Comparison of ENCODE assay signal across 8 mouse cellular contexts in genomic region chr1:50927679-50928187, GRCm38 (mm10). TPM values are rescaled to one million over a fixed set of nuclear protein-coding genes. Genes with fewer than 3 reads are reported as not detected.
DNase-seq lines count a peak whose midpoint lies in the region; ATAC-seq and TF ChIP-seq lines count a peak whose summit lies in the region.

No protein-coding gene starts in this region.

- 2% methylated on average over 35 of the region's 35 CpGs for WGBS in lung, adult 2 months
- 1% methylated on average over 35 of the region's 35 CpGs for WGBS in forebrain, postnatal 0 days
- under 1% methylated on average over 32 of the region's 35 CpGs for WGBS in liver, embryonic 16.5 days (ENCODE audit: insufficient replicate concordance)
- under 1% methylated on average over 35 of the region's 35 CpGs for WGBS in stomach, embryonic 14.5 days

- peak overlapping the region; percentile 63 for H3K4me3 ChIP-seq in lung, adult 2 months (replicated peaks; ENCODE audit: extremely low read depth, low read depth, low read length)
- peak overlapping the region; percentile 59 for H3K4me3 ChIP-seq in brown adipose tissue, adult 24 weeks (ENCODE audit: insufficient read depth, low read depth, low read length)
- peak overlapping the region; percentile 90 for H3K4me3 ChIP-seq in forebrain, postnatal 0 days (ENCODE audit: low read depth, low read length)
- H3K4me3 ChIP-seq in liver, embryonic 16.5 days (ENCODE audit: low read depth, low read length) = peak overlapping the region; percentile 51
- peak overlapping the region; percentile 63 for H3K4me3 ChIP-seq in stomach, embryonic 14.5 days (ENCODE audit: low read depth, low read length)

- no peak for TF ChIP-seq POLR2A in lung, adult 2 months (IDR thresholded peaks at IDR 0.05; ENCODE audit: borderline replicate concordance, extremely low read depth, low read depth, low read length)

- no peak overlapping the region for H3K27ac ChIP-seq in brown adipose tissue, adult 24 weeks (replicated peaks; ENCODE audit: low read depth, low read length)
- H3K27ac ChIP-seq in forebrain, postnatal 0 days (ENCODE audit: low read depth, low read length) = peak overlapping the region; percentile 92
- no peak overlapping the region for H3K27ac ChIP-seq in liver, embryonic 16.5 days (ENCODE audit: low read length)
- H3K27ac ChIP-seq in stomach, embryonic 14.5 days (ENCODE audit: low read length) = no peak overlapping the region

- no peaks in the 10 kb centered on the region for H3K9me3 ChIP-seq in forebrain, postnatal 0 days (ENCODE audit: low read length)
- no peaks in the 10 kb centered on the region for H3K9me3 ChIP-seq in liver, embryonic 16.5 days (replicated peaks; ENCODE audit: control insufficient read depth, low read length)
- H3K9me3 ChIP-seq in stomach, embryonic 14.5 days (ENCODE audit: control insufficient read depth, low read depth, low read length) = no peaks in the 10 kb centered on the region

- ATAC-seq in forebrain, postnatal 0 days = peak; percentile 44
- ATAC-seq in liver, embryonic 16.5 days (ENCODE audit: low read depth) = no peak
- ATAC-seq in stomach, embryonic 14.5 days (ENCODE audit: insufficient number of reproducible peaks, insufficient read depth, low FRiP score, low read depth) = peak; percentile 47; the same call in 1 of the 2 replicates

- no peaks in the 10 kb centered on the region for H3K27me3 ChIP-seq in forebrain, postnatal 0 days (ENCODE audit: insufficient read depth, low read length)
- peaks cover 38% of the 10 kb centered on the region for H3K27me3 ChIP-seq in liver, embryonic 16.5 days (ENCODE audit: control insufficient read depth, insufficient read depth, low read depth, low read length)
- H3K27me3 ChIP-seq in stomach, embryonic 14.5 days (ENCODE audit: control insufficient read depth, insufficient read depth, low read length) = peaks cover 13% of the 10 kb centered on the region; the same call in 1 of the 2 replicates

- peak overlapping the region; percentile 93 for H3K4me2 ChIP-seq in forebrain, postnatal 0 days (ENCODE audit: low read depth)
- peak overlapping the region; percentile 68 for H3K4me2 ChIP-seq in liver, embryonic 16.5 days (ENCODE audit: low read depth, low read length)
- H3K4me2 ChIP-seq in stomach, embryonic 14.5 days (replicated peaks; ENCODE audit: low read depth, low read length) = peak overlapping the region; percentile 99

- no peak for TF ChIP-seq CTCF in lung, adult 2 months (IDR thresholded peaks at IDR 0.05; ENCODE audit: insufficient read depth, low read length)
- TF ChIP-seq CTCF in forebrain, postnatal 0 days (IDR thresholded peaks at IDR 0.05; ENCODE audit: low read depth) = no peak

- peaks cover 5% of the 10 kb centered on the region; the same call in 1 of the 2 replicates for H3K4me1 ChIP-seq in lung, adult 2 months (ENCODE audit: control insufficient read depth, insufficient read depth, low read length)
- H3K4me1 ChIP-seq in brown adipose tissue, adult 24 weeks (ENCODE audit: control insufficient read depth, insufficient read depth, insufficient read length, low read length) = 0 out of 2 replicates have a peak, but pooled peaks cover 3% of the 10 kb centered on the region
- 0 out of 2 replicates have a peak, but pooled peaks cover 4% of the 10 kb centered on the region for H3K4me1 ChIP-seq in forebrain, postnatal 0 days (ENCODE audit: insufficient read depth)
- no peaks in the 10 kb centered on the region; the same call in 1 of the 2 replicates for H3K4me1 ChIP-seq in liver, embryonic 16.5 days (ENCODE audit: control insufficient read depth, low read depth, low read length)
- 0 out of 2 replicates have a peak, but pooled peaks cover 3% of the 10 kb centered on the region for H3K4me1 ChIP-seq in stomach, embryonic 14.5 days (ENCODE audit: control insufficient read depth, insufficient read depth, low read length)

- peak overlapping the region; percentile 83 for H3K9ac ChIP-seq in forebrain, postnatal 0 days
- no peak overlapping the region for H3K9ac ChIP-seq in liver, embryonic 16.5 days (ENCODE audit: low read depth, low read length)
- H3K9ac ChIP-seq in stomach, embryonic 14.5 days (replicated peaks; ENCODE audit: low read depth, low read length) = no peak overlapping the region; the same call in 1 of the 2 replicates

- H3K36me3 ChIP-seq in forebrain, postnatal 0 days (ENCODE audit: insufficient read depth) = no peaks in the 10 kb centered on the region
- no peaks in the 10 kb centered on the region for H3K36me3 ChIP-seq in liver, embryonic 16.5 days (ENCODE audit: control insufficient read depth, insufficient read depth)
- no peaks in the 10 kb centered on the region for H3K36me3 ChIP-seq in stomach, embryonic 14.5 days (ENCODE audit: control insufficient read depth, insufficient read depth, low read length)

- no peak for DNase-seq in lung, adult 2 months
- no peak for DNase-seq in lung, postnatal 10 days
- DNase-seq in forebrain, postnatal 0 days = peak; percentile 55
- peak; percentile 1 for DNase-seq in kidney, adult 9 months
- DNase-seq in cerebellum, adult 9-11 months = no peak

RNA-seq across cellular contexts. Expression of gene Tmeff2, which starts 27.3 kb away (rescaled TPM):
- polyA plus RNA-seq in lung, adult 2 months (2012; rRNA removed) = 7.5 and 7.7 TPM in 2 replicates
- polyA plus RNA-seq in brown adipose tissue, adult 24 weeks (2012; ENCODE audit: insufficient read depth, insufficient read length, missing spikeins) = 1.0 and 3.9 TPM in 2 replicates
- total RNA-seq in forebrain, postnatal 0 days (2014; rRNA removed) = 37.2 and 38.9 TPM in 2 replicates
- polyA plus RNA-seq in forebrain, postnatal 0 days (2015; fragmentation: Nextera tagmentation; extraction: Ambion mirVana) = 47.8 and 67.7 TPM in 2 replicates
- 0.54 and 0.66 TPM in 2 replicates for polyA plus RNA-seq in liver, embryonic 16.5 days (2015; fragmentation: Nextera tagmentation; extraction: Ambion mirVana)
- 11.7 and 12.3 TPM in 2 replicates for polyA plus RNA-seq in stomach, embryonic 14.5 days (2014; fragmentation: Nextera tagmentation; extraction: Ambion mirVana)

Comparison
In these comparisons a context has a peak if more than half of its experiments do, and no peak if none do; other contexts are left out.
1. DNase-seq: peak in forebrain, postnatal 0 days (single experiment) and kidney, adult 9 months (single experiment); none in lung, adult 2 months (single experiment), lung, postnatal 10 days (single experiment) and cerebellum, adult 9-11 months (single experiment).
2. Peak in every context shown above with its lines, with median percentiles within 50 percentile points of each other: H3K4me3 ChIP-seq and H3K4me2 ChIP-seq.